Mouse (Mus musculus) kidney, embryonic 14.5 days (tissue): ENCODE results near the gene Man2b2. TPM values are rescaled to one million over a fixed set of nuclear protein-coding genes. Genes with fewer than 3 reads are reported as not detected.

Experiments
- ATAC-seq: fragments of 200-750 bp; cut with Nextera tagmentation; 2 replicates; pipeline ENCODE4 v1.8.0; 2017; ENCODE audit warnings: moderate number of reproducible peaks, mild to moderate bottlenecking, moderate TSS enrichment, moderate library complexity; ENCODE audit not compliant: low FRiP score, low TSS enrichment
- H3K27ac ChIP-seq: fragments of 300-500 bp; sonication (generic); 2 replicates; pipeline ENCODE4 v1.5.1; 2014; ENCODE audit warnings: low read depth, mild to moderate bottlenecking, low read length, moderate library complexity, mixed read lengths
- H3K27me3 ChIP-seq: fragments of 300-500 bp; sonication (generic); 2 replicates; pipeline ENCODE4 v1.6.1; 2014; ENCODE audit warnings: mild to moderate bottlenecking, low read length; ENCODE audit not compliant: control insufficient read depth, insufficient read depth
- H3K36me3 ChIP-seq: fragments of 300-500 bp; sonication (generic); 2 replicates; pipeline ENCODE4 v1.6.1; 2014; ENCODE audit warnings: low read length, mixed read lengths; ENCODE audit not compliant: control insufficient read depth, insufficient read depth
- H3K4me1 ChIP-seq: fragments of 300-500 bp; sonication (generic); 2 replicates; pipeline ENCODE4 v1.6.1; 2014; ENCODE audit warnings: low read length, mixed read lengths; ENCODE audit not compliant: control insufficient read depth, insufficient read depth
- H3K4me2 ChIP-seq: fragments of 300-500 bp; sonication (generic); replicated peaks from 2 replicates; pipeline ENCODE4 v1.6.1; 2014; ENCODE audit warnings: low read depth, mild to moderate bottlenecking, low read length
- H3K4me3 ChIP-seq: fragments of 300-500 bp; sonication (generic); 2 replicates; pipeline ENCODE4 v1.5.1; 2014; ENCODE audit warnings: mild to moderate bottlenecking, low read length
- H3K9ac ChIP-seq: fragments of 300-500 bp; sonication (generic); 2 replicates; pipeline ENCODE4 v1.6.1; 2014; ENCODE audit warnings: low read depth, mild to moderate bottlenecking, low read length, moderate library complexity
- H3K9me3 ChIP-seq: fragments of 300-500 bp; sonication (generic); 2 replicates; pipeline ENCODE4 v1.6.1; 2016; ENCODE audit warnings: low read length; ENCODE audit not compliant: control insufficient read depth
- WGBS: fragments of 180-500 bp; shearing (Covaris S2); extraction: QIAGEN DNeasy Blood & Tissue Kit; methylation state at CpG from one replicate; pipeline ENCODE4 v1.1.7; 2014; 5-methylcytosine and 5-hydroxymethylcytosine counted together
- polyA plus RNA-seq: library from polyadenylated mRNA; unstranded; fragments of >200 nt; fragmentation: Nextera tagmentation; extraction: Ambion mirVana; gene quantifications from 2 replicates; pipeline ENCODE4 v1.2.1, GENCODE M21; 2014

Man2b2 gene
- polyA plus RNA-seq, 1 experiment from 2014 or later, result 11.2 TPM

GRCm38 (mm10) chr5:36791861-36792260 is 38.6 kb downstream of the Man2b2 start:
- ATAC-seq, result no peak
- Histone ChIP-seq H3K27ac (no peak overlapping the region), H3K27me3 (no peaks in the 10 kb centered on the region), H3K9ac (no peak overlapping the region), H3K9me3 (no peaks in the 10 kb centered on the region), H3K4me3 (no peak overlapping the region), H3K36me3 (peaks cover 11% of the 10 kb centered on the region; the same call in 1 of the 2 replicates), H3K4me1 (no peaks in the 10 kb centered on the region), H3K4me2 (no peak overlapping the region)
- WGBS, result 71% methylated on average over 9 of the region's 9 CpGs

- H3K4me3 ChIP-seq, result no peak overlapping the region
- no peak overlapping the region for H3K4me2 ChIP-seq
- no peak overlapping the region for H3K9ac ChIP-seq
- no peaks in the 10 kb centered on the region for H3K36me3 ChIP-seq
- no peaks in the 10 kb centered on the region for H3K9me3 ChIP-seq
- 94% methylated on average over 5 of the region's 5 CpGs for whole genome bisulfite sequencing
- H3K4me1 ChIP-seq, result no peaks in the 10 kb centered on the region
- H3K27ac ChIP-seq, result no peak overlapping the region
- ATAC-seq, result no peak
- no peaks in the 10 kb centered on the region for H3K27me3 ChIP-seq
These were observed 44.4 kb downstream of the Man2b2 start for GRCm38 (mm10) chr5:36786052-36786451.

- 88% methylated on average over 2 of the region's 2 CpGs for WGBS
- Histone ChIP-seq H3K27me3 (no peaks in the 10 kb centered on the region), H3K9ac (no peak overlapping the region), H3K4me2 (no peak overlapping the region), H3K4me3 (no peak overlapping the region), H3K36me3 (no peaks in the 10 kb centered on the region), H3K4me1 (no peaks in the 10 kb centered on the region), H3K9me3 (0 out of 2 replicates have a peak, but pooled peaks cover 12% of the 10 kb centered on the region), H3K27ac (no peak overlapping the region)
- ATAC-seq, result no peak
These were observed 50.9 kb downstream of the Man2b2 start for GRCm38 (mm10) chr5:36779512-36779911.

- Histone ChIP-seq H3K9ac (no peak overlapping the region), H3K9me3 (0 out of 2 replicates have a peak, but pooled peaks cover 12% of the 10 kb centered on the region), H3K4me3 (no peak overlapping the region), H3K4me1 (no peaks in the 10 kb centered on the region), H3K27me3 (no peaks in the 10 kb centered on the region), H3K27ac (no peak overlapping the region), H3K36me3 (no peaks in the 10 kb centered on the region), H3K4me2 (no peak overlapping the region)
- no peak for ATAC-seq
- WGBS, result 91% methylated on average over 1 of the region's 2 CpGs
These were observed 51.6 kb downstream of the Man2b2 start for GRCm38 (mm10) chr5:36778901-36779300.

GRCm38 (mm10) chr5:36777186-36777585 is 53.3 kb downstream of the Man2b2 start:
- WGBS, result 9% methylated on average over 2 of the region's 2 CpGs
- Histone ChIP-seq H3K4me3 (no peak overlapping the region), H3K9me3 (0 out of 2 replicates have a peak, but pooled peaks cover 12% of the 10 kb centered on the region), H3K27me3 (no peaks in the 10 kb centered on the region), H3K27ac (no peak overlapping the region), H3K4me2 (no peak overlapping the region), H3K9ac (no peak overlapping the region), H3K36me3 (no peaks in the 10 kb centered on the region), H3K4me1 (no peaks in the 10 kb centered on the region)
- ATAC-seq, result no peak

GRCm38 (mm10) chr5:36776021-36776575 is 54.4 kb downstream of the Man2b2 start:
- H3K9me3 ChIP-seq, result 0 out of 2 replicates have a peak, but pooled peaks cover 12% of the 10 kb centered on the region
- no peaks in the 10 kb centered on the region for H3K27me3 ChIP-seq
- WGBS, result 43% methylated on average over 9 of the region's 9 CpGs
- no peaks in the 10 kb centered on the region for H3K36me3 ChIP-seq
- no peak overlapping the region for H3K4me3 ChIP-seq
- no peak overlapping the region for H3K9ac ChIP-seq
- H3K27ac ChIP-seq, result no peak overlapping the region
- no peak overlapping the region for H3K4me2 ChIP-seq
- H3K4me1 ChIP-seq, result no peaks in the 10 kb centered on the region
- ATAC-seq, result no peak

GRCm38 (mm10) chr5:36775317-36775716 is 55.1 kb downstream of the Man2b2 start:
- ATAC-seq, result no peak
- H3K9me3 ChIP-seq, result 0 out of 2 replicates have a peak, but pooled peaks cover 8% of the 10 kb centered on the region
- no peak overlapping the region for H3K4me3 ChIP-seq
- no peak overlapping the region for H3K9ac ChIP-seq
- WGBS, result 83% methylated on average over 2 of the region's 2 CpGs
- H3K27me3 ChIP-seq, result no peaks in the 10 kb centered on the region
- no peak overlapping the region for H3K27ac ChIP-seq
- no peak overlapping the region for H3K4me2 ChIP-seq
- H3K4me1 ChIP-seq, result no peaks in the 10 kb centered on the region
- no peaks in the 10 kb centered on the region for H3K36me3 ChIP-seq

GRCm38 (mm10) chr5:36772586-36772985 is 57.9 kb downstream of the Man2b2 start:
- no peaks in the 10 kb centered on the region for H3K4me1 ChIP-seq
- ATAC-seq, result no peak
- no peak overlapping the region for H3K9ac ChIP-seq
- WGBS, result 81% methylated on average over 5 of the region's 5 CpGs
- no peak overlapping the region for H3K27ac ChIP-seq
- H3K4me2 ChIP-seq, result no peak overlapping the region
- no peaks in the 10 kb centered on the region for H3K9me3 ChIP-seq
- no peaks in the 10 kb centered on the region for H3K27me3 ChIP-seq
- no peak overlapping the region for H3K4me3 ChIP-seq
- no peaks in the 10 kb centered on the region for H3K36me3 ChIP-seq

- Histone ChIP-seq H3K4me1 (no peaks in the 10 kb centered on the region), H3K4me3 (no peak overlapping the region), H3K27me3 (no peaks in the 10 kb centered on the region), H3K9me3 (no peaks in the 10 kb centered on the region), H3K4me2 (no peak overlapping the region), H3K27ac (no peak overlapping the region), H3K9ac (no peak overlapping the region), H3K36me3 (no peaks in the 10 kb centered on the region)
- ATAC-seq, result no peak
- 70% methylated on average over 3 of the region's 3 CpGs for WGBS
These were observed 60.9 kb downstream of the Man2b2 start for GRCm38 (mm10) chr5:36769603-36770002.
